Mouse (Mus musculus): ENCODE data around the gene Ifit3. TPM values are rescaled to one million over a fixed set of nuclear protein-coding genes. Genes with fewer than 3 reads are reported as not detected.
"Not testable (repeated sequence)": the region's sequence is repeated elsewhere in the genome, so short reads cannot be mapped to it uniquely, and the experiment has no call there.

The Ifit3 gene
- polyA plus RNA-seq, 1 experiment, result 129 TPM

GRCm38 (mm10) chr19:34588959-34589358 is 5.6 kb downstream of the Ifit3 start:
- Histone ChIP-seq H3K4me3 (ENCODE audit: insufficient read depth, low read length) (no peak overlapping the region), H3K27ac (ENCODE audit: insufficient read depth, low read depth, low read length) (no peak overlapping the region), H3K4me1 (ENCODE audit: control insufficient read depth, insufficient read depth, low read length) (no peaks in the 10 kb centered on the region)
- TF ChIP-seq CTCF (IDR thresholded peaks at IDR 0.05; ENCODE audit: low read depth, low read length), result no peak
- no peak for TF ChIP-seq POLR2A (IDR thresholded peaks at IDR 0.05; ENCODE audit: borderline replicate concordance, low read depth, low read length)

GRCm38 (mm10) chr19:34593456-34593855 is 10.1 kb downstream of the Ifit3 start:
- H3K27ac ChIP-seq (ENCODE audit: insufficient read depth, low read depth, low read length), result no peak overlapping the region
- no peak overlapping the region for H3K4me3 ChIP-seq (ENCODE audit: insufficient read depth, low read length)
- TF ChIP-seq CTCF (IDR thresholded peaks at IDR 0.05; ENCODE audit: low read depth, low read length), result no peak
- no peak for TF ChIP-seq POLR2A (IDR thresholded peaks at IDR 0.05; ENCODE audit: borderline replicate concordance, low read depth, low read length)
- peaks cover 6% of the 10 kb centered on the region; the same call in 1 of the 2 replicates for H3K4me1 ChIP-seq (ENCODE audit: control insufficient read depth, insufficient read depth, low read length)

- H3K4me3 ChIP-seq (ENCODE audit: insufficient read depth, low read length); H3K27ac ChIP-seq (ENCODE audit: insufficient read depth, low read depth, low read length); H3K4me1 ChIP-seq (ENCODE audit: control insufficient read depth, insufficient read depth, low read length): not testable (repeated sequence)
Observed at GRCm38 (mm10) chr19:34594523-34594922, 11.2 kb downstream of the Ifit3 start.

- Histone ChIP-seq H3K4me3 (ENCODE audit: insufficient read depth, low read length) (no peak overlapping the region), H3K27ac (ENCODE audit: insufficient read depth, low read depth, low read length) (no peak overlapping the region), H3K4me1 (ENCODE audit: control insufficient read depth, insufficient read depth, low read length) (peaks cover 6% of the 10 kb centered on the region; the same call in 1 of the 2 replicates)
- no peak for TF ChIP-seq CTCF (IDR thresholded peaks at IDR 0.05; ENCODE audit: low read depth, low read length)
- TF ChIP-seq POLR2A (IDR thresholded peaks at IDR 0.05; ENCODE audit: borderline replicate concordance, low read depth, low read length), result no peak
Observed at GRCm38 (mm10) chr19:34596811-34597210, 13.5 kb downstream of the Ifit3 start.

GRCm38 (mm10) chr19:34598341-34598740 is 15.0 kb downstream of the Ifit3 start:
- Histone ChIP-seq H3K27ac (ENCODE audit: insufficient read depth, low read depth, low read length) (no peak overlapping the region), H3K4me1 (ENCODE audit: control insufficient read depth, insufficient read depth, low read length) (peaks cover 14% of the 10 kb centered on the region), H3K4me3 (ENCODE audit: insufficient read depth, low read length) (no peak overlapping the region)
- no peak for TF ChIP-seq POLR2A (IDR thresholded peaks at IDR 0.05; ENCODE audit: borderline replicate concordance, low read depth, low read length)
- TF ChIP-seq CTCF (IDR thresholded peaks at IDR 0.05; ENCODE audit: low read depth, low read length), result no peak

- not testable (repeated sequence) for H3K27ac ChIP-seq (ENCODE audit: insufficient read depth, low read depth, low read length)
Observed at GRCm38 (mm10) chr19:34599250-34599649, 15.9 kb downstream of the Ifit3 start.

GRCm38 (mm10) chr19:34601888-34602287 is 18.6 kb downstream of the Ifit3 start, which contains the start of gene Ifit1bl1:
Gene Ifit1bl1, minus strand, starts transcription at chr19:34601956.
- peak within 1 kb of the TSS; percentile 17 for H3K27ac ChIP-seq (ENCODE audit: insufficient read depth, low read depth, low read length)
- not testable (repeated sequence) for H3K4me3 ChIP-seq (ENCODE audit: insufficient read depth, low read length)
- peaks cover 12% of the 10 kb centered on the region for H3K4me1 ChIP-seq (ENCODE audit: control insufficient read depth, insufficient read depth, low read length)

More at GRCm38 (mm10) chr19:34599250-34599649, 15.9 kb downstream of the Ifit3 start:
- peaks cover 14% of the 10 kb centered on the region for H3K4me1 ChIP-seq (ENCODE audit: control insufficient read depth, insufficient read depth, low read length)
- H3K4me3 ChIP-seq (ENCODE audit: insufficient read depth, low read length), result not testable (repeated sequence)

- peaks cover 12% of the 10 kb centered on the region for H3K4me1 ChIP-seq (ENCODE audit: control insufficient read depth, insufficient read depth, low read length)
- H3K27ac ChIP-seq (ENCODE audit: insufficient read depth, low read depth, low read length), result no peak overlapping the region
- TF ChIP-seq CTCF (IDR thresholded peaks at IDR 0.05; ENCODE audit: low read depth, low read length) (no peak), POLR2A (IDR thresholded peaks at IDR 0.05; ENCODE audit: borderline replicate concordance, low read depth, low read length) (no peak)
- H3K4me3 ChIP-seq (ENCODE audit: insufficient read depth, low read length), result no peak overlapping the region
Observed at GRCm38 (mm10) chr19:34605472-34605871, 22.1 kb downstream of the Ifit3 start.

GRCm38 (mm10) chr19:34607237-34608051 is 24.1 kb downstream of the Ifit3 start, which contains the start of gene Ifit3b:
Gene Ifit3b, plus strand, starts transcription at chr19:34607970.
- H3K4me1 ChIP-seq (ENCODE audit: control insufficient read depth, insufficient read depth, low read length), result not testable (repeated sequence)
- Histone ChIP-seq H3K4me3 (ENCODE audit: insufficient read depth, low read length) (peak within 1 kb of the TSS; percentile 20; the same call in 1 of the 2 replicates), H3K27ac (ENCODE audit: insufficient read depth, low read depth, low read length) (peak within 1 kb of the TSS; percentile 54)

GRCm38 (mm10) chr19:34610118-34610517 is 26.8 kb downstream of the Ifit3 start:
- H3K4me1 ChIP-seq (ENCODE audit: control insufficient read depth, insufficient read depth, low read length); H3K4me3 ChIP-seq (ENCODE audit: insufficient read depth, low read length); H3K27ac ChIP-seq (ENCODE audit: insufficient read depth, low read depth, low read length): not testable (repeated sequence)

- not testable (repeated sequence) for H3K27ac ChIP-seq (ENCODE audit: insufficient read depth, low read depth, low read length); H3K4me1 ChIP-seq (ENCODE audit: control insufficient read depth, insufficient read depth, low read length); H3K4me3 ChIP-seq (ENCODE audit: insufficient read depth, low read length)
Observed at GRCm38 (mm10) chr19:34612243-34613001, 29.1 kb downstream of the Ifit3 start.
